Mouse (Mus musculus): ENCODE data around the gene Cfap36.

DNA sequence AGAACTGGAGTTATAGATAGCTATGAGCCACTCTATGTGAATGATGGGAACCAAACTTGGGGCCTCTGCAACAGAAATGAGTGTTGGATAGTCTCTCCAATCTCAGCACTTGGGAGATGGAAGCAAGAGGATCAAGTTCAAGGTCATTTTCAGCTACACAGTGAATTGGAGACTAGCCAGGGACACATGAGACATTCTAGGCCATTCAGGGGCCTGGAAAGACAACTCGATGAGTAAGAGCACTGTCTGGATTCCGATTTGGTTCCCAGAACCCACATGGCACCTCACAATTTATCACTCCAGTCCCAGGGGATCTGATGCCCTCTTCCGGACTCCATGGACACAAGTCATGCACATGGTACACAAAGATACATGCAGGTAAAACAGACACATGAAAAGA lies 8.7 kb downstream of the Cfap36 start:
- no peak for TF ChIP-seq CTCF (IDR thresholded peaks at IDR 0.05)
- no peak for TF ChIP-seq POLR2A (IDR thresholded peaks at IDR 0.05; ENCODE audit: insufficient read depth, low read depth, low read length)

Measured in heart, adult 2 months (tissue).